7 mouse cellular contexts compared by ENCODE assay signal in genomic region chr19:11912533-11913121, GRCm38 (mm10). TPM values are rescaled to one million over a fixed set of nuclear protein-coding genes. Genes with fewer than 3 reads are reported as not detected.
DNase-seq lines count a peak whose midpoint lies in the region; ATAC-seq and TF ChIP-seq lines count a peak whose summit lies in the region.

No protein-coding gene starts in this region.

- no peak for TF ChIP-seq EP300 in heart, postnatal 0 days (IDR thresholded peaks at IDR 0.05; ENCODE audit: low read depth)

- H3K27me3 ChIP-seq in forebrain, embryonic 14.5 days (replicated peaks; ENCODE audit: control insufficient read depth, insufficient read depth, low read length): no peaks in the 10 kb centered on the region
- H3K27me3 ChIP-seq in heart, postnatal 0 days (ENCODE audit: control insufficient read depth, insufficient read depth, low read length): no peaks in the 10 kb centered on the region

- peaks cover 15% of the 10 kb centered on the region for H3K4me1 ChIP-seq in bone marrow macrophage, adult 2 months (ENCODE audit: control insufficient read depth, insufficient read depth, low read length)
- peaks cover 20% of the 10 kb centered on the region for H3K4me1 ChIP-seq in forebrain, embryonic 14.5 days (ENCODE audit: control insufficient read depth, insufficient read depth, low read length)
- peaks cover 21% of the 10 kb centered on the region for H3K4me1 ChIP-seq in heart, postnatal 0 days (ENCODE audit: control insufficient read depth, insufficient read depth)

- under 1% methylated on average over 49 of the region's 54 CpGs for WGBS in forebrain, embryonic 14.5 days
- WGBS in heart, postnatal 0 days: under 1% methylated on average over 50 of the region's 54 CpGs

- peak overlapping the region; percentile 84 for H3K9ac ChIP-seq in forebrain, embryonic 14.5 days (ENCODE audit: low read length)
- peak overlapping the region; percentile 89 for H3K9ac ChIP-seq in heart, postnatal 0 days (replicated peaks; ENCODE audit: low read depth, low read length)

- H3K36me3 ChIP-seq in forebrain, embryonic 14.5 days (ENCODE audit: control insufficient read depth, insufficient read depth, low read length): peaks cover 16% of the 10 kb centered on the region
- peaks cover 10% of the 10 kb centered on the region; the same call in 1 of the 2 replicates for H3K36me3 ChIP-seq in heart, postnatal 0 days (replicated peaks; ENCODE audit: control insufficient read depth, insufficient read depth, low read length)

- ATAC-seq in forebrain, embryonic 14.5 days: peak; percentile 71
- ATAC-seq in heart, postnatal 0 days (ENCODE audit: insufficient read depth, low read depth): peak; percentile 66

- H3K27ac ChIP-seq in bone marrow macrophage, adult 2 months (ENCODE audit: insufficient read depth, low read depth, low read length): peak overlapping the region; percentile 78
- H3K27ac ChIP-seq in forebrain, embryonic 14.5 days (ENCODE audit: low read depth, low read length): peak overlapping the region; percentile 86
- peak overlapping the region; percentile 95 for H3K27ac ChIP-seq in heart, postnatal 0 days (ENCODE audit: low read depth)

- H3K4me3 ChIP-seq in bone marrow macrophage, adult 2 months (ENCODE audit: insufficient read depth, low read length): peak overlapping the region; percentile 64
- peak overlapping the region; percentile 87 for H3K4me3 ChIP-seq in forebrain, embryonic 14.5 days (ENCODE audit: low read depth, low read length)
- peak overlapping the region; percentile 96 for H3K4me3 ChIP-seq in heart, postnatal 0 days (ENCODE audit: low read depth, low read length)

- DNase-seq in Muller cell, postnatal 12 days (ENCODE audit: inconsistent ontology term): peak; percentile 72
- no peak for DNase-seq in forebrain, embryonic 14.5 days (ENCODE audit: low spot score)
- DNase-seq in heart, postnatal 0 days (ENCODE audit: low spot score): peak; percentile 63
- peak; percentile 75 for DNase-seq in kidney, postnatal 10 days
- peak; percentile 73 for DNase-seq in lung, postnatal 10 days
- DNase-seq in right cerebral cortex, postnatal 14 days: peak; percentile 44

- TF ChIP-seq CTCF in bone marrow macrophage, adult 2 months (IDR thresholded peaks at IDR 0.05; ENCODE audit: low read depth, low read length): no peak
- no peak for TF ChIP-seq CTCF in heart, postnatal 0 days (IDR thresholded peaks at IDR 0.05; ENCODE audit: low read depth)

- no peaks in the 10 kb centered on the region for H3K9me3 ChIP-seq in forebrain, embryonic 14.5 days (replicated peaks; ENCODE audit: control insufficient read depth, low read length)
- H3K9me3 ChIP-seq in heart, postnatal 0 days (replicated peaks; ENCODE audit: control insufficient read depth, low read length): no peaks in the 10 kb centered on the region

- no peak for TF ChIP-seq POLR2A in bone marrow macrophage, adult 2 months (IDR thresholded peaks at IDR 0.05; ENCODE audit: borderline replicate concordance, low read depth, low read length)

- peak overlapping the region; percentile 78 for H3K4me2 ChIP-seq in forebrain, embryonic 14.5 days (ENCODE audit: low read length)
- peak overlapping the region; percentile 81 for H3K4me2 ChIP-seq in heart, postnatal 0 days (ENCODE audit: low read depth, low read length)

RNA-seq across cellular contexts. Expression of gene Patl1, which starts 0.4 kb away (rescaled TPM):
- 26.7 and 31.3 TPM in 2 replicates for polyA plus RNA-seq in bone marrow macrophage, adult 2 months (2012; ENCODE audit: insufficient read depth, insufficient read length, missing spikeins)
- 16.1 and 21.2 TPM in 2 replicates for polyA plus RNA-seq in forebrain, embryonic 14.5 days (2014; fragmentation: Nextera tagmentation; extraction: Ambion mirVana)
- total RNA-seq in heart, postnatal 0 days (2014; rRNA removed; ENCODE audit: low replicate concordance): 12.9 and 14.7 TPM in 2 replicates
- polyA plus RNA-seq in heart, postnatal 0 days (2015; fragmentation: Nextera tagmentation; extraction: Ambion mirVana): 10.0 and 11.5 TPM in 2 replicates

RNA-seq across cellular contexts. Expression of gene Olfr1420, which starts 26.3 kb away (rescaled TPM):
- not detected in 2 replicates for polyA plus RNA-seq in bone marrow macrophage, adult 2 months (2012; ENCODE audit: insufficient read depth, insufficient read length, missing spikeins)
- polyA plus RNA-seq in forebrain, embryonic 14.5 days (2014; fragmentation: Nextera tagmentation; extraction: Ambion mirVana): not detected in 2 replicates
- total RNA-seq in heart, postnatal 0 days (2014; rRNA removed; ENCODE audit: low replicate concordance): not detected in 2 replicates
- 0.11 TPM in 1 of 2 replicates, not detected in the other for polyA plus RNA-seq in heart, postnatal 0 days (2015; fragmentation: Nextera tagmentation; extraction: Ambion mirVana)

RNA-seq across cellular contexts. Expression of gene Olfr1419, which starts 37.7 kb away (rescaled TPM):
- polyA plus RNA-seq in bone marrow macrophage, adult 2 months (2012; ENCODE audit: insufficient read depth, insufficient read length, missing spikeins): not detected in 2 replicates
- polyA plus RNA-seq in forebrain, embryonic 14.5 days (2014; fragmentation: Nextera tagmentation; extraction: Ambion mirVana): not detected in 2 replicates
- total RNA-seq in heart, postnatal 0 days (2014; rRNA removed; ENCODE audit: low replicate concordance): not detected in 2 replicates
- polyA plus RNA-seq in heart, postnatal 0 days (2015; fragmentation: Nextera tagmentation; extraction: Ambion mirVana): not detected in 2 replicates

RNA-seq across cellular contexts. Expression of gene Olfr1418, which starts 51.8 kb away (rescaled TPM):
- polyA plus RNA-seq in bone marrow macrophage, adult 2 months (2012; ENCODE audit: insufficient read depth, insufficient read length, missing spikeins): not detected in 2 replicates
- not detected in 2 replicates for polyA plus RNA-seq in forebrain, embryonic 14.5 days (2014; fragmentation: Nextera tagmentation; extraction: Ambion mirVana)
- total RNA-seq in heart, postnatal 0 days (2014; rRNA removed; ENCODE audit: low replicate concordance): not detected in 2 replicates
- polyA plus RNA-seq in heart, postnatal 0 days (2015; fragmentation: Nextera tagmentation; extraction: Ambion mirVana): not detected in 2 replicates

RNA-seq across cellular contexts. Expression of gene Osbp, which starts 53.1 kb away (rescaled TPM):
- 32.9 and 34.7 TPM in 2 replicates for polyA plus RNA-seq in bone marrow macrophage, adult 2 months (2012; ENCODE audit: insufficient read depth, insufficient read length, missing spikeins)
- 7.2 and 7.4 TPM in 2 replicates for polyA plus RNA-seq in forebrain, embryonic 14.5 days (2014; fragmentation: Nextera tagmentation; extraction: Ambion mirVana)
- total RNA-seq in heart, postnatal 0 days (2014; rRNA removed; ENCODE audit: low replicate concordance): 32.7 and 43.2 TPM in 2 replicates
- polyA plus RNA-seq in heart, postnatal 0 days (2015; fragmentation: Nextera tagmentation; extraction: Ambion mirVana): 4.7 and 5.1 TPM in 2 replicates
